Mouse (Mus musculus): ENCODE measurements at regions not wholly inside any gene's neighbourhood (a gene's known extent, or its start where the extent isn't known, plus 50 kb on each side); places are given as distances from the start of the nearest gene placed in this dataset.

GRCm38 (mm10) chr9:46495276-46495675 is 175.5 kb upstream of the 4931429L15Rik start:
- ATAC-seq (replicated peaks; ENCODE audit: low FRiP score, low TSS enrichment, poor library complexity, severe bottlenecking) = no peak

- ATAC-seq (replicated peaks; ENCODE audit: low FRiP score, low TSS enrichment, poor library complexity, severe bottlenecking) = no peak
Observed at GRCm38 (mm10) chr9:46482859-46483443, 163.2 kb upstream of the 4931429L15Rik start.

- no peak for ATAC-seq (replicated peaks; ENCODE audit: low FRiP score, low TSS enrichment, poor library complexity, severe bottlenecking)
Observed at GRCm38 (mm10) chr9:46482034-46482858, 162.5 kb upstream of the 4931429L15Rik start.

GRCm38 (mm10) chr9:46481491-46481890 is 161.7 kb upstream of the 4931429L15Rik start:
- no peak for ATAC-seq (replicated peaks; ENCODE audit: low FRiP score, low TSS enrichment, poor library complexity, severe bottlenecking)

- ATAC-seq (replicated peaks; ENCODE audit: low FRiP score, low TSS enrichment, poor library complexity, severe bottlenecking) = no peak
Observed at GRCm38 (mm10) chr9:46480080-46480690, 160.4 kb upstream of the 4931429L15Rik start.

- no peak for ATAC-seq (replicated peaks; ENCODE audit: low FRiP score, low TSS enrichment, poor library complexity, severe bottlenecking)
Observed at GRCm38 (mm10) chr9:46478611-46479010, 158.8 kb upstream of the 4931429L15Rik start.

GRCm38 (mm10) chr9:46476516-46476915 is 156.7 kb upstream of the 4931429L15Rik start:
- no peak for ATAC-seq (replicated peaks; ENCODE audit: low FRiP score, low TSS enrichment, poor library complexity, severe bottlenecking)

GRCm38 (mm10) chr9:46473681-46474080 is 153.9 kb upstream of the 4931429L15Rik start:
- no peak for ATAC-seq (replicated peaks; ENCODE audit: low FRiP score, low TSS enrichment, poor library complexity, severe bottlenecking)

GRCm38 (mm10) chr9:46469521-46469920 is 149.7 kb upstream of the 4931429L15Rik start:
- ATAC-seq (replicated peaks; ENCODE audit: low FRiP score, low TSS enrichment, poor library complexity, severe bottlenecking) = no peak

GRCm38 (mm10) chr9:46468306-46468705 is 148.5 kb upstream of the 4931429L15Rik start:
- ATAC-seq (replicated peaks; ENCODE audit: low FRiP score, low TSS enrichment, poor library complexity, severe bottlenecking) = no peak

GRCm38 (mm10) chr9:46467671-46468070 is 147.9 kb upstream of the 4931429L15Rik start:
- ATAC-seq (replicated peaks; ENCODE audit: low FRiP score, low TSS enrichment, poor library complexity, severe bottlenecking) = no peak

GRCm38 (mm10) chr9:46462681-46463080 is 142.9 kb upstream of the 4931429L15Rik start:
- ATAC-seq (replicated peaks; ENCODE audit: low FRiP score, low TSS enrichment, poor library complexity, severe bottlenecking) = no peak

GRCm38 (mm10) chr9:46457945-46458344 is 138.2 kb upstream of the 4931429L15Rik start:
- ATAC-seq (replicated peaks; ENCODE audit: low FRiP score, low TSS enrichment, poor library complexity, severe bottlenecking) = no peak

- no peak for ATAC-seq (replicated peaks; ENCODE audit: low FRiP score, low TSS enrichment, poor library complexity, severe bottlenecking)
Observed at GRCm38 (mm10) chr9:46454807-46455610, 135.2 kb upstream of the 4931429L15Rik start.

GRCm38 (mm10) chr9:46443191-46444095 is 123.7 kb upstream of the 4931429L15Rik start:
- no peak for ATAC-seq (replicated peaks; ENCODE audit: low FRiP score, low TSS enrichment, poor library complexity, severe bottlenecking)

GRCm38 (mm10) chr9:46442739-46443181 is 123.0 kb upstream of the 4931429L15Rik start:
- no peak for ATAC-seq (replicated peaks; ENCODE audit: low FRiP score, low TSS enrichment, poor library complexity, severe bottlenecking)

- ATAC-seq (replicated peaks; ENCODE audit: low FRiP score, low TSS enrichment, poor library complexity, severe bottlenecking) = no peak
Observed at GRCm38 (mm10) chr9:46440226-46440625, 120.4 kb upstream of the 4931429L15Rik start.

GRCm38 (mm10) chr9:46434700-46435099 is 114.9 kb upstream of the 4931429L15Rik start:
- ATAC-seq (replicated peaks; ENCODE audit: low FRiP score, low TSS enrichment, poor library complexity, severe bottlenecking) = no peak

- ATAC-seq (replicated peaks; ENCODE audit: low FRiP score, low TSS enrichment, poor library complexity, severe bottlenecking) = no peak
Observed at GRCm38 (mm10) chr9:46433716-46434115, 113.9 kb upstream of the 4931429L15Rik start.
